ENCODE assay signal across 20 mouse cellular contexts in the genomic region with DNA sequence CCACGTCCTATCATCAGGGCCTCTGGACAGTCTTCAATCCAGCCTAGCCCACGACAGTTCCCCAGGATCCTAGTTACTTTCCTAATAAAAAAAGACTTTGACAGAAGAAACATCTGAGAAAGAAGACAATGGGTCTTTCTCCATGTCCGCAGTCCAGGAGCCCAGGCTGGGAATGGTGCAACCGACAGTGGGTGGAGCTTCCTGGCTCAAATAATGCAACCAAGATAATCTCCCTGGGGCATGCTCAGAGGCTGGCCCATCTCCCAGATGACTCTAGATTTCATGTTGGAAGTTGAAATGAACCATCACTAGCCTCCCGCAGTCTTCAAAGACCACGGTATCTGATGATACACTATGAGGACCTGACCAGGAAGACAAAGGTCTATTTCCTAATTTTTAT. TPM values are rescaled to one million over a fixed set of nuclear protein-coding genes. Genes with fewer than 3 reads are reported as not detected.
A peak's percentile ranks its signal among the peaks of the same experiment; 100 is the strongest.
DNase-seq lines count a peak whose midpoint lies in the region; ATAC-seq lines count a peak whose summit lies in the region.
"Had no signal": no experiment of that assay in that cellular context is flagged by ENCODE, and none has a peak within 500 bp of the region (broad histone marks: within the 10 kb centered on the region; RNA-seq: fewer than 3 reads in every experiment).

No protein-coding gene starts in this region.

- peaks cover 30% of the 10 kb centered on the region for H3K36me3 ChIP-seq in heart, embryonic 10.5 days
- peaks cover 20% of the 10 kb centered on the region for H3K36me3 ChIP-seq in kidney, embryonic 16.5 days (ENCODE audit: insufficient read depth, low read length)

- WGBS in heart, embryonic 10.5 days, result 72% methylated on average over 6 of the region's 6 CpGs
- WGBS in kidney, embryonic 16.5 days, result 79% methylated on average over 6 of the region's 6 CpGs

- H3K4me2 ChIP-seq in kidney, embryonic 16.5 days (replicated peaks; ENCODE audit: low read depth, low read length), result no peak overlapping the region
- H3K4me2 ChIP-seq: heart, embryonic 11.5 days; limb, embryonic 13.5 days; liver, embryonic 13.5 days; midbrain, embryonic 12.5 days had no signal

- no peak overlapping the region for H3K27ac ChIP-seq in heart, embryonic 10.5 days
- no peak overlapping the region for H3K27ac ChIP-seq in kidney, embryonic 16.5 days (ENCODE audit: low read length)
- H3K27ac ChIP-seq: kidney, postnatal 0 days; limb, embryonic 13.5 days; liver, embryonic 13.5 days; midbrain, embryonic 12.5 days had no signal

- no peak overlapping the region for H3K4me3 ChIP-seq in heart, embryonic 10.5 days
- H3K4me3 ChIP-seq in kidney, embryonic 16.5 days (ENCODE audit: low read length), result no peak overlapping the region
- H3K4me3 ChIP-seq: limb, embryonic 13.5 days; liver, embryonic 13.5 days; midbrain, embryonic 12.5 days had no signal

- peak; percentile 40; the same call in 1 of the 2 replicates for ATAC-seq in megakaryocyte, adult 5-6 weeks (ENCODE audit: poor library complexity, severe bottlenecking)
- no peak for ATAC-seq in kidney, embryonic 16.5 days (ENCODE audit: low FRiP score, low TSS enrichment)
- ATAC-seq: CD4-positive, CD25-positive, alpha-beta regulatory T cell, adult 4 months; forebrain, embryonic 16.5 days; hindbrain, embryonic 16.5 days had no signal

- DNase-seq in adrenal gland, adult 2 months, result peak; percentile 30
- no peak for DNase-seq in adrenal gland, postnatal 4 days (ENCODE audit: low spot score in 2 of 2)
- DNase-seq in heart, adult 8-10 months (ENCODE audit: low spot score), result peak; percentile 17
- no peak for DNase-seq in heart, embryonic 10.5 days (ENCODE audit: low spot score)
- DNase-seq in MN1 (ENCODE audit: low spot score), result peak; percentile 52
- DNase-seq in T-cell, adult 2 months (ENCODE audit: low spot score), result no peak
- DNase-seq: cerebellum, adult 11-12 months; kidney, adult 11 months; liver, embryonic 13.5 days; right cerebral cortex, postnatal 4 days; thymus, adult 2 months had no signal

- H3K9ac ChIP-seq in kidney, embryonic 16.5 days (replicated peaks; ENCODE audit: low read length), result no peak overlapping the region
- H3K9ac ChIP-seq: limb, embryonic 13.5 days; liver, embryonic 13.5 days; midbrain, embryonic 12.5 days had no signal

- no peaks in the 10 kb centered on the region for H3K9me3 ChIP-seq in heart, embryonic 10.5 days
- H3K9me3 ChIP-seq in kidney, embryonic 16.5 days (ENCODE audit: low read length), result no peaks in the 10 kb centered on the region
- H3K9me3 ChIP-seq: limb, embryonic 13.5 days; liver, embryonic 13.5 days; midbrain, embryonic 12.5 days had no signal

- peaks cover 17% of the 10 kb centered on the region; the same call in 1 of the 2 replicates for H3K4me1 ChIP-seq in heart, embryonic 10.5 days
- peaks cover 5% of the 10 kb centered on the region; the same call in 1 of the 2 replicates for H3K4me1 ChIP-seq in kidney, embryonic 16.5 days (ENCODE audit: insufficient read depth, low read length)
- H3K4me1 ChIP-seq: limb, embryonic 13.5 days; liver, embryonic 13.5 days had no signal

- H3K27me3 ChIP-seq in heart, embryonic 10.5 days (ENCODE audit: insufficient read depth, poor library complexity, severe bottlenecking), result no peaks in the 10 kb centered on the region
- H3K27me3 ChIP-seq in kidney, embryonic 16.5 days (ENCODE audit: insufficient read depth, low read length), result no peaks in the 10 kb centered on the region
- H3K27me3 ChIP-seq: limb, embryonic 13.5 days; liver, embryonic 13.5 days; midbrain, embryonic 12.5 days had no signal

RNA-seq across cellular contexts. Expression of a gene that starts 35.1 kb away (rescaled TPM):
- 10 to 100 TPM; 14.6 to 22.9 TPM for total RNA-seq in adrenal gland, adult 2 months (2021)
- 1.1 and 1.2 TPM in 2 replicates for polyA plus RNA-seq in adrenal gland, adult 2 months (2012; rRNA removed)
- 10 to 100 TPM; 25.6 to 26.9 TPM for total RNA-seq in adrenal gland, postnatal 4 days (2021)
- 10 to 100 TPM; 13.4 to 17.9 (median 15.3) TPM for total RNA-seq in heart, adult 8-10 months (2022)
- polyA plus RNA-seq in heart, embryonic 10.5 days (2016; fragmentation: Nextera tagmentation; extraction: Ambion mirVana), result 24.0 and 27.1 TPM in 2 replicates
- total RNA-seq in megakaryocyte, adult 5-6 weeks (2015), result 6.8 and 7.9 TPM in 2 replicates
- 10.8 and 12.8 TPM in 2 replicates for total RNA-seq in megakaryocyte, adult 5-6 weeks (2017)
- polyA plus RNA-seq in kidney, embryonic 16.5 days (2015; fragmentation: Nextera tagmentation; extraction: Ambion mirVana), result 31.0 and 33.0 TPM in 2 replicates

Comparison
In these comparisons a context has a peak if more than half of its experiments do, and no peak if none do; other contexts are left out.
1. DNase-seq: peak in adrenal gland, adult 2 months (single experiment), heart, adult 8-10 months (single experiment) and MN1 (single experiment); none in adrenal gland, postnatal 4 days (0 of 2), heart, embryonic 10.5 days (single experiment) and T-cell, adult 2 months (single experiment).